Mouse (Mus musculus): ENCODE data around the gene Ppp2ca. TPM values are rescaled to one million over a fixed set of nuclear protein-coding genes. Genes with fewer than 3 reads are reported as not detected.

Ppp2ca gene
- 128 and 136 TPM in 2 replicates for polyA plus RNA-seq (2014; fragmentation: Nextera tagmentation; extraction: Ambion mirVana)

GRCm38 (mm10) chr11:52098398-52098946 is at the start of gene Ppp2ca:
Gene Ppp2ca, plus strand, starts transcription at chr11:52098681.
- Histone ChIP-seq H3K4me2 (replicated peaks; ENCODE audit: low read depth, low read length) (peak within 1 kb of the TSS; percentile 71), H3K4me3 (ENCODE audit: low read depth, low read length) (peak within 1 kb of the TSS; percentile 81), H3K4me1 (replicated peaks; ENCODE audit: control insufficient read depth, insufficient read depth, low read length) (peaks cover 4% of the 10 kb centered on the region), H3K9me3 (ENCODE audit: control insufficient read depth, low read length) (no peaks in the 10 kb centered on the region), H3K27me3 (ENCODE audit: control insufficient read depth, insufficient read depth, low read length) (no peaks in the 10 kb centered on the region), H3K36me3 (ENCODE audit: control insufficient read depth, insufficient read depth, low read length) (no peaks in the 10 kb centered on the region), H3K9ac (ENCODE audit: low read depth, low read length) (peak within 1 kb of the TSS; percentile 99), H3K27ac (ENCODE audit: low read depth, low read length) (peak within 1 kb of the TSS; percentile 98)
- peak; percentile 99 for DNase-seq (ENCODE audit: low spot score)
- under 1% methylated on average over 35 of the region's 53 CpGs for WGBS
- ATAC-seq (ENCODE audit: low FRiP score): peak; percentile 98

DNA sequence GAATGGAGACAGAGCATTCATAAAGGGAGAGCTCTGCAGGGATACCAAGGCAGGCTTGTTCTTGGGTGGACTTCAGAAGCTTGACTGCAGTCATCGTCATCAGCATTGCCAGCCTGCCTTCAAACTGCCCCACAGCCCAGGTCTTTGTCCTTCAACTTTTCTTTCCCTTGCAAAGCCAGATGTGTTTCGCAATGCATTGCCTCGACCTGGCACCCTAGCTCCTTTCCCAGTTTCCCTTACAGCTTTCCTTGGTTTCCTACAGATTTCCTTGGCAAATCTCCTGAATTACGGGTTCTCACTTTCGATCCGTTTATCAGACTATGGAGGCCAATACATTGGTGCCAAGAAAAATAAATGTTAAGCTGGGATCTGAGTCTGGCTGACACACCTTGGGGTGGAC is 45.1 kb upstream of the Ppp2ca start:
- ATAC-seq (ENCODE audit: low FRiP score): no peak
- Histone ChIP-seq H3K4me3 (ENCODE audit: low read depth, low read length) (no peak overlapping the region), H3K9me3 (ENCODE audit: control insufficient read depth, low read length) (no peaks in the 10 kb centered on the region), H3K27ac (ENCODE audit: low read depth, low read length) (no peak overlapping the region), H3K4me2 (replicated peaks; ENCODE audit: low read depth, low read length) (no peak overlapping the region), H3K4me1 (replicated peaks; ENCODE audit: control insufficient read depth, insufficient read depth, low read length) (no peaks in the 10 kb centered on the region), H3K36me3 (ENCODE audit: control insufficient read depth, insufficient read depth, low read length) (no peaks in the 10 kb centered on the region), H3K27me3 (ENCODE audit: control insufficient read depth, insufficient read depth, low read length) (no peaks in the 10 kb centered on the region), H3K9ac (ENCODE audit: low read depth, low read length) (no peak overlapping the region)
- DNase-seq (ENCODE audit: low spot score): no peak
- WGBS: 86% methylated on average over 6 of the region's 6 CpGs

- no peaks in the 10 kb centered on the region for H3K27me3 ChIP-seq (ENCODE audit: control insufficient read depth, insufficient read depth, low read length)
- no peak overlapping the region for H3K9ac ChIP-seq (ENCODE audit: low read depth, low read length)
- DNase-seq (ENCODE audit: low spot score) (no peak), ATAC-seq (ENCODE audit: low FRiP score) (no peak)
- no peak overlapping the region for H3K27ac ChIP-seq (ENCODE audit: low read depth, low read length)
- H3K4me1 ChIP-seq (replicated peaks; ENCODE audit: control insufficient read depth, insufficient read depth, low read length): no peaks in the 10 kb centered on the region
- WGBS: 88% methylated on average over 3 of the region's 3 CpGs
- H3K4me3 ChIP-seq (ENCODE audit: low read depth, low read length): no peak overlapping the region
- H3K36me3 ChIP-seq (ENCODE audit: control insufficient read depth, insufficient read depth, low read length): no peaks in the 10 kb centered on the region
- no peaks in the 10 kb centered on the region for H3K9me3 ChIP-seq (ENCODE audit: control insufficient read depth, low read length)
- H3K4me2 ChIP-seq (replicated peaks; ENCODE audit: low read depth, low read length): no peak overlapping the region
Observed at GRCm38 (mm10) chr11:52054728-52055127, 43.8 kb upstream of the Ppp2ca start.

GRCm38 (mm10) chr11:52056198-52056597 is 42.3 kb upstream of the Ppp2ca start:
- Histone ChIP-seq H3K9ac (ENCODE audit: low read depth, low read length) (no peak overlapping the region), H3K9me3 (ENCODE audit: control insufficient read depth, low read length) (no peaks in the 10 kb centered on the region), H3K27ac (ENCODE audit: low read depth, low read length) (no peak overlapping the region), H3K27me3 (ENCODE audit: control insufficient read depth, insufficient read depth, low read length) (no peaks in the 10 kb centered on the region), H3K4me3 (ENCODE audit: low read depth, low read length) (no peak overlapping the region), H3K4me2 (replicated peaks; ENCODE audit: low read depth, low read length) (no peak overlapping the region), H3K4me1 (replicated peaks; ENCODE audit: control insufficient read depth, insufficient read depth, low read length) (no peaks in the 10 kb centered on the region), H3K36me3 (ENCODE audit: control insufficient read depth, insufficient read depth, low read length) (no peaks in the 10 kb centered on the region)
- no peak for DNase-seq (ENCODE audit: low spot score)
- 84% methylated on average over 5 of the region's 5 CpGs for WGBS
- ATAC-seq (ENCODE audit: low FRiP score): no peak

DNA sequence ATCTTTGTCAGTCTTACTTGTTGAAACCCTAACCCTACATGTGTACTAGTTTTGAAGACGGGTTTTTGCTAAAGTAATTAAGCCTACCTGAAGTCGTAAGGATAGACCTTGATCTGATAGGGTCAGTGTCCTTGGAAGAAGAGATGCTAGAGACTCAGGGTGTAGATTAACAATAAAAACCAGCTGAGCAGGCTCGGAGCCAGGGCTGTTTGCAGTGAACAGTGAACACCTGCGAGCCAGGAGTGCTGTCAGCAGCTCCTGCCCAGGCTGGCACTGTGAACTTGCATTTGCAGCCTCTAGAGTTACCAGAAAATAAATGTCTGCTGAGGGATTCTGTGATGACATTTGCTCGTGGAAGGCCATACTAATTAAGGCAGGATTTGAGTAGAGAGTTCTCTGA is 39.5 kb upstream of the Ppp2ca start:
- no peak overlapping the region for H3K4me3 ChIP-seq (ENCODE audit: low read depth, low read length)
- H3K27me3 ChIP-seq (ENCODE audit: control insufficient read depth, insufficient read depth, low read length): no peaks in the 10 kb centered on the region
- DNase-seq (ENCODE audit: low spot score) (no peak), ATAC-seq (ENCODE audit: low FRiP score) (no peak)
- no peak overlapping the region for H3K9ac ChIP-seq (ENCODE audit: low read depth, low read length)
- no peaks in the 10 kb centered on the region for H3K9me3 ChIP-seq (ENCODE audit: control insufficient read depth, low read length)
- H3K4me1 ChIP-seq (replicated peaks; ENCODE audit: control insufficient read depth, insufficient read depth, low read length): no peaks in the 10 kb centered on the region
- WGBS: 74% methylated on average over 5 of the region's 5 CpGs
- no peak overlapping the region for H3K27ac ChIP-seq (ENCODE audit: low read depth, low read length)
- no peaks in the 10 kb centered on the region for H3K36me3 ChIP-seq (ENCODE audit: control insufficient read depth, insufficient read depth, low read length)
- H3K4me2 ChIP-seq (replicated peaks; ENCODE audit: low read depth, low read length): no peak overlapping the region

DNA sequence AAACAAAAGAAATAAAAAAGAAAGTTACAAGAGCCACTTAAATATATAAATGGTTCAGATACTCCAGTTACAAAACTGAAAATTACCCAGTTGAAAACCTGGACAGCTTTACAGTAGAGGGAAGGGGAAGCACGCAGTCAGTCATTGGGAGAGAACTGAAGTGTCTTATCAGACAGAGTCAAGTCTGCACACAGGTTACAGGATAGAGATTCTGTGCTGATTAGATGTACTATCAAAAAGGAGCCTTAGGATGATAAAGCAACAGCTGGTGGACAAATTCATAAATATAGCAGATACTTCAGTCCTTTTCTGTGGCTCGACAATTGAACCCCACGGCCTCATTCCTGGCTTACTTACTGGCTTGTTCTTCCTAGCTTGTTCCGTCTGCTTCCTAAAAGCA is 38.2 kb upstream of the Ppp2ca start:
- Histone ChIP-seq H3K27ac (ENCODE audit: low read depth, low read length) (no peak overlapping the region), H3K4me1 (replicated peaks; ENCODE audit: control insufficient read depth, insufficient read depth, low read length) (no peaks in the 10 kb centered on the region), H3K4me3 (ENCODE audit: low read depth, low read length) (no peak overlapping the region), H3K4me2 (replicated peaks; ENCODE audit: low read depth, low read length) (no peak overlapping the region), H3K9ac (ENCODE audit: low read depth, low read length) (no peak overlapping the region), H3K36me3 (ENCODE audit: control insufficient read depth, insufficient read depth, low read length) (no peaks in the 10 kb centered on the region), H3K27me3 (ENCODE audit: control insufficient read depth, insufficient read depth, low read length) (no peaks in the 10 kb centered on the region), H3K9me3 (ENCODE audit: control insufficient read depth, low read length) (no peaks in the 10 kb centered on the region)
- DNase-seq (ENCODE audit: low spot score) (no peak), ATAC-seq (ENCODE audit: low FRiP score) (no peak)
- 90% methylated on average over 4 of the region's 4 CpGs for WGBS

DNA sequence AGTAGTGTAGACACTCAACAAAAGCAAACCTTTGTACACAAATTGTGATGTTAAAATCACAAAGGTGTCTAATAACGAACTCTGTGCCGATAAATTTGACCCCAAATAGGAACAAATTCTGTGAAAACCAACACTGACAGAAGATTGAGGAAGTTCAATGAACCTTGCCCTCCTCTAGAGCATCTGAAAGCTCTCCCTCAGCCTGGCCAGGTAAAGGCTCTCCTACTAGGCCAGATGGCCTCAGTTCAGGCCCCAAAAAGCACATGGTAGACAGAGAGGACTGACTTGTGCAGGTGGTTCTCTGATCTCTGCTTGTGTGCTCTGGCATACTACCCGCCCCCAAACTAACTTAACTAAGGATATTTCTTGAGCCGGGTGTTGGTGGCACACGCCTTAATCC is 36.1 kb upstream of the Ppp2ca start:
- H3K9ac ChIP-seq (ENCODE audit: low read depth, low read length): no peak overlapping the region
- 97% methylated on average over 5 of the region's 5 CpGs for WGBS
- no peak for DNase-seq (ENCODE audit: low spot score)
- no peak overlapping the region for H3K4me2 ChIP-seq (replicated peaks; ENCODE audit: low read depth, low read length)
- H3K9me3 ChIP-seq (ENCODE audit: control insufficient read depth, low read length): no peaks in the 10 kb centered on the region
- no peaks in the 10 kb centered on the region for H3K4me1 ChIP-seq (replicated peaks; ENCODE audit: control insufficient read depth, insufficient read depth, low read length)
- ATAC-seq (ENCODE audit: low FRiP score): no peak
- H3K27me3 ChIP-seq (ENCODE audit: control insufficient read depth, insufficient read depth, low read length): no peaks in the 10 kb centered on the region
- H3K4me3 ChIP-seq (ENCODE audit: low read depth, low read length): no peak overlapping the region
- H3K27ac ChIP-seq (ENCODE audit: low read depth, low read length): no peak overlapping the region
- no peaks in the 10 kb centered on the region for H3K36me3 ChIP-seq (ENCODE audit: control insufficient read depth, insufficient read depth, low read length)

DNA sequence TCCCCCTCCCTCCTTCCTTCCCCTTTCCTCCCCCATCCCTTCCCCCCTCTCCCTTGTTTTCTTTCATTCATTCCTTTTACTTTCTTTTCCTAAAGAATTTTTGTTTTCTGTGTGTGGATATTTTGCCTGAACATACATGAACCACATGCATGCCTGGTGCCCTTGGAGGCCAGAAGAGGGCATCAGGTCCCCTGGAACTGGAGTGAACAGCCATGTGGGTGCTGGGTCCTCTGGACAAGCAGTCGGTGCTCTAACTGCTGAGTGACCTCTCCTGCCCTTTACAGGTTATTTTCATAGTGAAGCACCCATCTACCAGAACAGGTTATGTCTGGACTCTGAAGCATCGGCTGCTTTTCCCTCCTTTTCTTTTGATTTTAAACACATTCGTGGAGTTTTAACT is 34.1 kb upstream of the Ppp2ca start:
- no peak for ATAC-seq (ENCODE audit: low FRiP score)
- H3K27me3 ChIP-seq (ENCODE audit: control insufficient read depth, insufficient read depth, low read length): no peaks in the 10 kb centered on the region
- H3K9ac ChIP-seq (ENCODE audit: low read depth, low read length): no peak overlapping the region
- no peak for DNase-seq (ENCODE audit: low spot score)
- H3K4me2 ChIP-seq (replicated peaks; ENCODE audit: low read depth, low read length): no peak overlapping the region
- 45% methylated on average over 3 of the region's 3 CpGs for WGBS
- no peaks in the 10 kb centered on the region for H3K36me3 ChIP-seq (ENCODE audit: control insufficient read depth, insufficient read depth, low read length)
- no peak overlapping the region for H3K27ac ChIP-seq (ENCODE audit: low read depth, low read length)
- H3K4me1 ChIP-seq (replicated peaks; ENCODE audit: control insufficient read depth, insufficient read depth, low read length): no peaks in the 10 kb centered on the region
- H3K9me3 ChIP-seq (ENCODE audit: control insufficient read depth, low read length): no peaks in the 10 kb centered on the region
- no peak overlapping the region for H3K4me3 ChIP-seq (ENCODE audit: low read depth, low read length)

DNA sequence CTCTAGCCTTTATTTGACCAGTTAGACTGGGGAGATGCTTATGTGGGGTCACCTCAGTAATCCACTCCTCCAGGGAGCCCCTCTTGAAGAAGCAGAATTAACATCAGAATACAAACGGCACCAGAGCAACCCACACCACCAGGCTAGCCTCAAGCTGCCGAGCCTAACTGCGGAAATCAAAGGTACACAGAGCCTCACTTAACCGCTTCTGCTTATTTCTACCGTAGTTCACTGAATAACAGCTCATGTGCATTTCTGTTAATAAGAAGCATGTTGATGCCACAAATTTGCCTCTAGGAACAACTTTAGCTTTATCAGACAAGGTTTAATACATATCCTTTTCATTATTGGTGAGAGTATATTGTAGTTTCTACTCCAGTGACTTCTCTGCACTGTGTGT is 32.6 kb upstream of the Ppp2ca start:
- 15% methylated on average over 5 of the region's 5 CpGs for WGBS
- Histone ChIP-seq H3K27me3 (ENCODE audit: control insufficient read depth, insufficient read depth, low read length) (no peaks in the 10 kb centered on the region), H3K4me2 (replicated peaks; ENCODE audit: low read depth, low read length) (no peak overlapping the region), H3K4me1 (replicated peaks; ENCODE audit: control insufficient read depth, insufficient read depth, low read length) (no peaks in the 10 kb centered on the region), H3K27ac (ENCODE audit: low read depth, low read length) (no peak overlapping the region), H3K4me3 (ENCODE audit: low read depth, low read length) (no peak overlapping the region), H3K9me3 (ENCODE audit: control insufficient read depth, low read length) (no peaks in the 10 kb centered on the region), H3K9ac (ENCODE audit: low read depth, low read length) (no peak overlapping the region), H3K36me3 (ENCODE audit: control insufficient read depth, insufficient read depth, low read length) (no peaks in the 10 kb centered on the region)
- ATAC-seq (ENCODE audit: low FRiP score): no peak
- DNase-seq (ENCODE audit: low spot score): no peak

Measured in hindbrain, embryonic 11.5 days (tissue).